10 mouse cellular contexts compared by ENCODE assay signal in genomic region chr11:4308060-4308513, GRCm38 (mm10). TPM values are rescaled to one million over a fixed set of nuclear protein-coding genes. Genes with fewer than 3 reads are reported as not detected.
DNase-seq lines count a peak whose midpoint lies in the region; ATAC-seq lines count a peak whose summit lies in the region.
"Had no signal": no experiment of that assay in that cellular context is flagged by ENCODE, and none has a peak within 500 bp of the region (broad histone marks: within the 10 kb centered on the region; RNA-seq: fewer than 3 reads in every experiment).

No protein-coding gene starts in this region.

- DNase-seq in heart, embryonic 10.5 days (ENCODE audit: low spot score): no peak
- no peak for DNase-seq in heart, postnatal 25 days (ENCODE audit: low spot score)
- peak; percentile 54 for DNase-seq in embryo, embryonic 11 days
- no peak for DNase-seq in limb, embryonic 11.5 days (ENCODE audit: low spot score)
- no peak for DNase-seq in adrenal gland, postnatal 14 days
- no peak for DNase-seq in kidney, postnatal 36 days
- DNase-seq: cerebellum, postnatal 25 days; kidney, adult 9 months had no signal

- H3K36me3 ChIP-seq in heart, embryonic 10.5 days: no peaks in the 10 kb centered on the region
- H3K36me3 ChIP-seq in limb, embryonic 11.5 days (ENCODE audit: control insufficient read depth, insufficient read depth, low read length): no peaks in the 10 kb centered on the region

- H3K27me3 ChIP-seq in heart, embryonic 10.5 days (ENCODE audit: insufficient read depth, poor library complexity, severe bottlenecking): peaks cover 29% of the 10 kb centered on the region
- H3K27me3 ChIP-seq in limb, embryonic 11.5 days (ENCODE audit: control insufficient read depth, insufficient read depth, low read length): no peaks in the 10 kb centered on the region

- H3K27ac ChIP-seq in heart, embryonic 10.5 days: peak overlapping the region; percentile 83; the same call in 1 of the 2 replicates
- H3K27ac ChIP-seq in limb, embryonic 11.5 days (replicated peaks; ENCODE audit: low read depth, low read length): peak overlapping the region; percentile 80

- ATAC-seq in CD4-positive, CD25-positive, alpha-beta regulatory T cell, adult 4 months: peak; percentile 69
- ATAC-seq in limb, embryonic 11.5 days (ENCODE audit: insufficient number of reproducible peaks, low FRiP score, low TSS enrichment, low read depth): no peak
- ATAC-seq in erythroblast, adult 5-6 weeks (replicated peaks; ENCODE audit: low FRiP score, poor library complexity, severe bottlenecking): no peak

- 17% methylated on average over 6 of the region's 6 CpGs for WGBS in heart, embryonic 10.5 days
- WGBS in limb, embryonic 11.5 days: 7% methylated on average over 6 of the region's 6 CpGs

- H3K4me1 ChIP-seq in heart, embryonic 10.5 days: peaks cover 22% of the 10 kb centered on the region
- H3K4me1 ChIP-seq in limb, embryonic 11.5 days (ENCODE audit: control insufficient read depth, insufficient read depth, low read length): peaks cover 14% of the 10 kb centered on the region

- peak overlapping the region; percentile 28; the same call in 1 of the 2 replicates for H3K4me3 ChIP-seq in heart, embryonic 10.5 days
- H3K4me3 ChIP-seq in limb, embryonic 11.5 days (ENCODE audit: low read depth, low read length): no peak overlapping the region

- peak overlapping the region; percentile 59 for H3K9ac ChIP-seq in limb, embryonic 11.5 days (ENCODE audit: low read length)

- peak overlapping the region; percentile 38 for H3K4me2 ChIP-seq in limb, embryonic 11.5 days (ENCODE audit: low read depth, severe bottlenecking)

- H3K9me3 ChIP-seq in heart, embryonic 10.5 days: no peaks in the 10 kb centered on the region
- no peaks in the 10 kb centered on the region for H3K9me3 ChIP-seq in limb, embryonic 11.5 days (ENCODE audit: control insufficient read depth, low read length)

- intact Hi-C loops in heart, postnatal 25 days (cut with DNase I): loop anchor here (5.0 kb wide), 1 partner anchor 41 kb away; no protein-coding TSS in a partner anchor

RNA-seq across cellular contexts. Expression of gene Lif, which starts 50.7 kb away (rescaled TPM):
- polyA plus RNA-seq in heart, embryonic 10.5 days (2016; fragmentation: Nextera tagmentation; extraction: Ambion mirVana): 0.11 and 0.21 TPM in 2 replicates
- total RNA-seq in heart, postnatal 25 days (2021): under 1 TPM; 0.17 to 0.55 TPM
- polyA plus RNA-seq in CD4-positive, CD25-positive, alpha-beta regulatory T cell, adult 4 months (2017; shearing (Covaris generic)): 1 to 10 TPM; 1.8 to 2.7 TPM
- polyA plus RNA-seq in limb, embryonic 11.5 days (2014; fragmentation: Nextera tagmentation; extraction: Ambion mirVana): 0.04 and 0.05 TPM in 2 replicates
- 0.44 and 0.90 TPM in 2 replicates for total RNA-seq in adrenal gland, postnatal 14 days (2021)
- not detected in 2 replicates for total RNA-seq in erythroblast, adult 5-6 weeks (2015; ENCODE audit: low replicate concordance)
- total RNA-seq in erythroblast, adult 5-6 weeks (2017; ENCODE audit: low replicate concordance): not detected in 2 replicates
